Mouse (Mus musculus) heart, embryonic 11.5 days (tissue): ENCODE measurements around the gene Kank4. TPM values are rescaled to one million over a fixed set of nuclear protein-coding genes. Genes with fewer than 3 reads are reported as not detected.

Source experiments
- ATAC-seq: fragments of 200-750 bp; cut with Nextera tagmentation; replicated peaks from 2 replicates; pipeline ENCODE4 v1.8.0; 2017; ENCODE audit warnings: moderate library complexity; ENCODE audit not compliant: insufficient number of reproducible peaks, low FRiP score, low TSS enrichment
- H3K27ac ChIP-seq: fragments of 300-500 bp; sonication (generic); 2 replicates; pipeline ENCODE4 v1.5.1; 2014; ENCODE audit warnings: mild to moderate bottlenecking, low read depth, low read length
- H3K27me3 ChIP-seq: fragments of 300-500 bp; sonication (generic); 2 replicates; pipeline ENCODE4 v1.6.1; 2014; ENCODE audit warnings: mild to moderate bottlenecking, low read length, mixed read lengths; ENCODE audit not compliant: control insufficient read depth, insufficient read depth
- H3K36me3 ChIP-seq: fragments of 300-500 bp; sonication (generic); 2 replicates; pipeline ENCODE4 v1.6.1; 2014; ENCODE audit warnings: mild to moderate bottlenecking, low read length, moderate library complexity, mixed read lengths; ENCODE audit not compliant: control insufficient read depth, insufficient read depth
- H3K4me1 ChIP-seq: fragments of 300-500 bp; sonication (generic); 2 replicates; pipeline ENCODE4 v1.6.1; 2014; ENCODE audit warnings: low read length; ENCODE audit not compliant: control insufficient read depth, insufficient read depth
- H3K4me2 ChIP-seq: fragments of 300-500 bp; sonication (generic); 2 replicates; pipeline ENCODE4 v1.6.1; 2014; ENCODE audit warnings: mild to moderate bottlenecking, moderate library complexity
- H3K4me3 ChIP-seq: fragments of 300-500 bp; sonication (generic); 2 replicates; pipeline ENCODE4 v1.5.1; 2014; ENCODE audit warnings: low read depth, low read length
- H3K9ac ChIP-seq: fragments of 300-500 bp; sonication (generic); 2 replicates; pipeline ENCODE4 v1.6.1; 2014; ENCODE audit warnings: mild to moderate bottlenecking, low read depth, low read length, moderate library complexity
- H3K9me3 ChIP-seq: fragments of 300-500 bp; sonication (generic); replicated peaks from 2 replicates; pipeline ENCODE4 v1.6.1; 2016; ENCODE audit warnings: low read length; ENCODE audit not compliant: control insufficient read depth
- WGBS: fragments of 180-500 bp; shearing (Covaris S2); extraction: QIAGEN DNeasy Blood & Tissue Kit; methylation state at CpG from one replicate; pipeline ENCODE4 v1.1.7; 2014; ENCODE audit not compliant: insufficient replicate concordance; 5-methylcytosine and 5-hydroxymethylcytosine counted together
- polyA plus RNA-seq: library from polyadenylated mRNA; unstranded; fragments of >200 nt; fragmentation: Nextera tagmentation; extraction: Ambion mirVana; gene quantifications from 2 replicates; pipeline ENCODE4 v1.2.1, GENCODE M21; 2014

Kank4 gene
- polyA plus RNA-seq, 1 experiment from 2014 or later: 1.1 TPM

GRCm38 (mm10) chr4:98795241-98795640, 22.1 kb downstream of the Kank4 start:
- WGBS: 73% methylated on average over 2 of the region's 2 CpGs
- no peak for ATAC-seq

GRCm38 (mm10) chr4:98793486-98793885, 23.9 kb downstream of the Kank4 start:
- Histone ChIP-seq H3K9me3 (no peaks in the 10 kb centered on the region), H3K4me3 (no peak overlapping the region), H3K27ac (no peak overlapping the region), H3K4me1 (no peaks in the 10 kb centered on the region; the same call in 1 of the 2 replicates), H3K4me2 (no peak overlapping the region), H3K27me3 (no peaks in the 10 kb centered on the region), H3K9ac (no peak overlapping the region), H3K36me3 (no peaks in the 10 kb centered on the region)
- WGBS: 87% methylated on average over 9 of the region's 9 CpGs
- ATAC-seq: no peak

More at GRCm38 (mm10) chr4:98795241-98795640, 22.1 kb downstream of the Kank4 start:
- H3K9me3 ChIP-seq: no peaks in the 10 kb centered on the region
- H3K4me2 ChIP-seq: no peak overlapping the region
- no peaks in the 10 kb centered on the region; the same call in 1 of the 2 replicates for H3K4me1 ChIP-seq
- H3K4me3 ChIP-seq: no peak overlapping the region
- no peaks in the 10 kb centered on the region for H3K36me3 ChIP-seq
- no peak overlapping the region for H3K9ac ChIP-seq
- no peak overlapping the region for H3K27ac ChIP-seq
- no peaks in the 10 kb centered on the region for H3K27me3 ChIP-seq

GRCm38 (mm10) chr4:98790721-98791120, 26.6 kb downstream of the Kank4 start:
- H3K4me2 ChIP-seq: no peak overlapping the region
- H3K4me3 ChIP-seq: no peak overlapping the region
- no peaks in the 10 kb centered on the region for H3K27me3 ChIP-seq
- WGBS: 52% methylated on average over 1 of the region's 1 CpGs
- no peak overlapping the region for H3K9ac ChIP-seq
- no peaks in the 10 kb centered on the region for H3K36me3 ChIP-seq
- no peak for ATAC-seq
- no peaks in the 10 kb centered on the region; the same call in 1 of the 2 replicates for H3K4me1 ChIP-seq
- H3K27ac ChIP-seq: no peak overlapping the region
- H3K9me3 ChIP-seq: no peaks in the 10 kb centered on the region

GRCm38 (mm10) chr4:98789861-98790311, 27.5 kb downstream of the Kank4 start:
- peak overlapping the region; percentile 61 for H3K4me2 ChIP-seq
- H3K4me1 ChIP-seq: no peaks in the 10 kb centered on the region; the same call in 1 of the 2 replicates
- no peaks in the 10 kb centered on the region for H3K9me3 ChIP-seq
- peak overlapping the region; percentile 37 for H3K4me3 ChIP-seq
- 3% methylated on average over 10 of the region's 10 CpGs for WGBS
- ATAC-seq: no peak
- H3K27me3 ChIP-seq: no peaks in the 10 kb centered on the region
- H3K9ac ChIP-seq: peak overlapping the region; percentile 67; the same call in 1 of the 2 replicates
- H3K36me3 ChIP-seq: no peaks in the 10 kb centered on the region
- no peak overlapping the region for H3K27ac ChIP-seq

GRCm38 (mm10) chr4:98789133-98789765, 28.1 kb downstream of the Kank4 start:
- ATAC-seq: no peak
- Histone ChIP-seq H3K4me3 (peak overlapping the region; percentile 37), H3K27ac (no peak overlapping the region), H3K9ac (peak overlapping the region; percentile 67; the same call in 1 of the 2 replicates), H3K4me2 (peak overlapping the region; percentile 61), H3K36me3 (no peaks in the 10 kb centered on the region), H3K4me1 (no peaks in the 10 kb centered on the region; the same call in 1 of the 2 replicates), H3K27me3 (no peaks in the 10 kb centered on the region), H3K9me3 (no peaks in the 10 kb centered on the region)
- 65% methylated on average over 7 of the region's 7 CpGs for WGBS

- no peak overlapping the region for H3K4me3 ChIP-seq
- H3K4me1 ChIP-seq: no peaks in the 10 kb centered on the region; the same call in 1 of the 2 replicates
- ATAC-seq: no peak
- H3K9me3 ChIP-seq: no peaks in the 10 kb centered on the region
- H3K27ac ChIP-seq: no peak overlapping the region
- no peaks in the 10 kb centered on the region for H3K27me3 ChIP-seq
- 39% methylated on average over 3 of the region's 3 CpGs for WGBS
- H3K9ac ChIP-seq: no peak overlapping the region
- no peaks in the 10 kb centered on the region for H3K36me3 ChIP-seq
- no peak overlapping the region for H3K4me2 ChIP-seq
Measured at GRCm38 (mm10) chr4:98786281-98786680, 31.1 kb downstream of the Kank4 start.

- Histone ChIP-seq H3K36me3 (no peaks in the 10 kb centered on the region), H3K9ac (no peak overlapping the region), H3K4me2 (no peak overlapping the region), H3K4me3 (no peak overlapping the region), H3K4me1 (no peaks in the 10 kb centered on the region; the same call in 1 of the 2 replicates), H3K9me3 (no peaks in the 10 kb centered on the region), H3K27ac (no peak overlapping the region), H3K27me3 (0 out of 2 replicates have a peak, but pooled peaks cover under 1% of the 10 kb centered on the region)
- WGBS: 30% methylated on average over 8 of the region's 8 CpGs
- no peak for ATAC-seq
Measured at GRCm38 (mm10) chr4:98785851-98786250, 31.5 kb downstream of the Kank4 start.

GRCm38 (mm10) chr4:98778219-98778618, 39.1 kb downstream of the Kank4 start:
- no peak overlapping the region for H3K9ac ChIP-seq
- H3K27ac ChIP-seq: no peak overlapping the region
- 0 out of 2 replicates have a peak, but pooled peaks cover 9% of the 10 kb centered on the region for H3K27me3 ChIP-seq
- peak overlapping the region; percentile 8; the same call in 1 of the 2 replicates for H3K4me3 ChIP-seq
- peak overlapping the region; percentile 58 for H3K4me2 ChIP-seq
- 5% methylated on average over 16 of the region's 16 CpGs for WGBS
- peaks cover 19% of the 10 kb centered on the region for H3K4me1 ChIP-seq
- no peak for ATAC-seq
- H3K9me3 ChIP-seq: no peaks in the 10 kb centered on the region
- H3K36me3 ChIP-seq: no peaks in the 10 kb centered on the region
